ENCODE assay signal across 12 mouse cellular contexts in the genomic region with DNA sequence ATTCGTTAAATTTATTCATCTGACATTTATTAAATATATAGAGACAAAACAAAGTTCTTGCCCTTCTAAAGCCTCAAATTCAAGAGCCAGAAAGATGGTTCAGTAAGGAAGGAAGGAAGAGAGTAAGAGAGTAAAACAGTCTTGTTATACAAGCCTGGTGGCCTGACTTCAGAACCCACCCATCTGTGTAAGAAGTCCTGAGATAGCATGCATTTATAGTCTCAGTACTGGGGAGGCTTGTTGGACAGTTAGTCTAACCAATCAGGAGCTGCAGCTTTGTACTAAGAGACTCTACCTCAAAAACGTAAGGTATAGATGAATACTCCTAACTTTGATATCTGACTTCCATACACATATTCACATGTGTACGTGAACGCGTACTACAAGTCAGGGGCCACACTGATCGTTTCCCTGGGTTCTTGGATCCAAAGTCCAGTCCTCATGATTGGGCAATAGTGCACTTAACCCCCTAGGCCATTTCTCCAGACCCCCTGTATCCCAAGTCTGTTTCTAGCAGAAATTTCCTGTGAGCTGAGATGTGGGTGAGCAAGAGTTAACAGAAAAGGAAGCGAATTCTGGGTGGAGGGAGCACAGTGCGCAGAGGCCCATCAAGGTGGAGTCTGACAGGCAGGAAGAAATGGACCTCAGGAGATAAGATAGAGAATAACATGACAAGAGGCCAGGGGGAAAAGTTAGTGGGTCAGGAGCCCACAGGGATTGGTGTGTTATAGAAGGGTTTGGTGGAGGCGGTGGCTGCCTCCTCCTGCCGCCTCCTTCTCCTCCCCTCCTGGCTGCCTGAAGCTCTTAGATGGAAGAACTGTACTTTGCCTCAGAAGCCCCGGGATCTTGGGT.
DNase-seq lines count a peak whose midpoint lies in the region; ATAC-seq lines count a peak whose summit lies in the region.
"Had no signal": no experiment of that assay in that cellular context is flagged by ENCODE, and none has a peak within 500 bp of the region (broad histone marks: within the 10 kb centered on the region; RNA-seq: fewer than 3 reads in every experiment).

No protein-coding gene starts in this region.

- ATAC-seq in erythroblast, adult 5-6 weeks (replicated peaks; ENCODE audit: low FRiP score, poor library complexity, severe bottlenecking), result no peak
- ATAC-seq in lung, embryonic 15.5 days (ENCODE audit: borderline replicate concordance, extremely low read depth, low FRiP score, low TSS enrichment), result peak; percentile 35; the same call in 1 of the 2 replicates
- ATAC-seq in hematopoietic stem cell, adult 5-6 weeks (replicated peaks in 1 of 2; ENCODE audit: insufficient read depth in 1 of 2, low FRiP score in 2 of 2, low TSS enrichment in 1 of 2, low read depth in 1 of 2, poor library complexity in 2 of 2, severe bottlenecking in 2 of 2), result peak; percentile 69 to 78
- peak; percentile 88 for ATAC-seq in megakaryocyte-erythroid progenitor cell, adult 5-6 weeks (replicated peaks; ENCODE audit: low FRiP score, low TSS enrichment, poor library complexity, severe bottlenecking)
- ATAC-seq: hindbrain, embryonic 16.5 days had no signal

- DNase-seq in lung, postnatal 14 days, result no peak
- no peak for DNase-seq in adrenal gland, adult 2 months
- DNase-seq in natural killer cell, adult 2 months (ENCODE audit: low spot score in 2 of 2), result no peak
- DNase-seq: kidney, postnatal 36 days; right cerebral cortex, adult 18-20 months had no signal

- H3K27ac ChIP-seq in lung, embryonic 15.5 days, result no peak overlapping the region
- H3K27ac ChIP-seq: forebrain, embryonic 10.5 days had no signal

- peaks cover 34% of the 10 kb centered on the region for H3K4me1 ChIP-seq in erythroblast, embryonic 14.5 days (ENCODE audit: control insufficient read depth)
- no peaks in the 10 kb centered on the region for H3K4me1 ChIP-seq in lung, embryonic 15.5 days

- H3K4me2 ChIP-seq in lung, embryonic 15.5 days, result no peak overlapping the region

- H3K9me3 ChIP-seq in erythroblast, embryonic 14.5 days (ENCODE audit: control insufficient read depth, low read length), result no peaks in the 10 kb centered on the region
- H3K9me3 ChIP-seq in lung, embryonic 15.5 days, result no peaks in the 10 kb centered on the region

- 52% methylated on average over 11 of the region's 11 CpGs for WGBS in lung, embryonic 15.5 days

- H3K36me3 ChIP-seq in erythroblast, embryonic 14.5 days (ENCODE audit: control insufficient read depth), result no peaks in the 10 kb centered on the region
- H3K36me3 ChIP-seq in lung, embryonic 15.5 days, result no peaks in the 10 kb centered on the region
- H3K36me3 ChIP-seq: forebrain, embryonic 10.5 days had no signal

- H3K27me3 ChIP-seq in erythroblast, embryonic 14.5 days (ENCODE audit: control insufficient read depth), result no peaks in the 10 kb centered on the region
- H3K27me3 ChIP-seq in lung, embryonic 15.5 days, result no peaks in the 10 kb centered on the region

- H3K9ac ChIP-seq in lung, embryonic 15.5 days, result no peak overlapping the region

- peak overlapping the region; percentile 46 for H3K4me3 ChIP-seq in erythroblast, embryonic 14.5 days (replicated peaks)
- no peak overlapping the region for H3K4me3 ChIP-seq in lung, embryonic 15.5 days
- H3K4me3 ChIP-seq: forebrain, embryonic 10.5 days had no signal
